Mouse (Mus musculus): ENCODE results near the gene Smim6. TPM values are rescaled to one million over a fixed set of nuclear protein-coding genes. Genes with fewer than 3 reads are reported as not detected.

The Smim6 gene
- polyA plus RNA-seq, 1 experiment from 2014 or later: 11.8 TPM

DNA sequence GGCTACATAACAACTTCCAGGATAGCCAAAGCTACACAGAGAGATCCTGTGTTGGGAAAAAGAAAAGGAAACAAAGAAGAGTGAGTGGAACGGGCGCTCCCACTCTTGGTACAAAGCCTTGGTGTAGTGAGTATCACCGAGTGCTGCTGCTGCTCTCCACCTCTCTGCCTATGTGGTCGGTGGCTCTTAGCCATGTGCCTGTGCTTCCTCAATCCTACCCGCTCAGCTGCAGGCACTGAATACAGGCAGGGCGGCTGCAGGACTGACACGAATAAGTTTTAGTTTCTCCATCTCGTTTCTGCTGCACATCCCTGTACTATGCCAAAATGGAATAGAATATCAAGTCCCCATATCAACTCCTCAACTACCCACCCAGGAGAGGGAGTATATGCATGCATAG lies 17.2 kb downstream of the Smim6 start:
- ATAC-seq (ENCODE audit: low FRiP score, low TSS enrichment): no peak

DNA sequence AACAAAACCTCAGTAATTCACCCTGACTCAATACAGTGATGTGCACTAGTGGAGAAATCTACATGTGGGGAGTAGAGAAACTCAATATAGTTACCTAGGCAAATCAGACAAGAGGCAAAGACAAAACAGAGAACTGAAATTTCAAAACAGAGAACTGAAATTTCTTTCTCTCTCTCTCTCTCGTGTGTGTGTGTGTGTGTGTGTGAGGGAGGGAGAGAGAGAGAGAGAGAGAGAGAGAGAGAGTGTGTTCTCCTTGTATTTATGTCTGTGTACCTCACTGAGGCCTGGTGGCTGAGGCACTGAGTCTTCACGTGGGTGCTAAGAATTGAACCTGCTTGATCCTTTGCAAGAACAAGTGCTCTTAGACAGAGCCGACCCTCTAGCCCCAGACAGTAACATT lies 18.0 kb downstream of the Smim6 start:
- peaks cover 6% of the 10 kb centered on the region for H3K36me3 ChIP-seq (ENCODE audit: insufficient read depth, low read length)
- H3K4me1 ChIP-seq (ENCODE audit: insufficient read depth, low read length): peaks cover 14% of the 10 kb centered on the region
- H3K27me3 ChIP-seq (ENCODE audit: insufficient read depth, low read length): no peaks in the 10 kb centered on the region
- H3K27ac ChIP-seq (ENCODE audit: low read length): no peak overlapping the region
- no peak for ATAC-seq (ENCODE audit: low FRiP score, low TSS enrichment)
- WGBS: 62% methylated on average over 3 of the region's 3 CpGs
- H3K9ac ChIP-seq (replicated peaks; ENCODE audit: low read length): no peak overlapping the region
- no peak overlapping the region for H3K4me3 ChIP-seq (ENCODE audit: low read length)
- H3K9me3 ChIP-seq (ENCODE audit: low read length): no peaks in the 10 kb centered on the region
- no peak overlapping the region for H3K4me2 ChIP-seq (replicated peaks; ENCODE audit: low read depth, low read length)

More for the DNA sequence above, 17.2 kb downstream of the Smim6 start:
- no peaks in the 10 kb centered on the region for H3K9me3 ChIP-seq (ENCODE audit: low read length)
- H3K4me1 ChIP-seq (ENCODE audit: insufficient read depth, low read length): peaks cover 9% of the 10 kb centered on the region
- H3K27me3 ChIP-seq (ENCODE audit: insufficient read depth, low read length): no peaks in the 10 kb centered on the region
- no peak overlapping the region for H3K27ac ChIP-seq (ENCODE audit: low read length)
- no peak overlapping the region for H3K4me2 ChIP-seq (replicated peaks; ENCODE audit: low read depth, low read length)
- H3K36me3 ChIP-seq (ENCODE audit: insufficient read depth, low read length): peaks cover 10% of the 10 kb centered on the region
- WGBS: 93% methylated on average over 8 of the region's 8 CpGs
- H3K9ac ChIP-seq (replicated peaks; ENCODE audit: low read length): no peak overlapping the region
- H3K4me3 ChIP-seq (ENCODE audit: low read length): no peak overlapping the region

GRCm38 (mm10) chr11:115931235-115931634 lies 19.4 kb downstream of the Smim6 start:
- H3K9ac ChIP-seq (replicated peaks; ENCODE audit: low read length): no peak overlapping the region
- peaks cover 14% of the 10 kb centered on the region for H3K4me1 ChIP-seq (ENCODE audit: insufficient read depth, low read length)
- WGBS: 70% methylated on average over 3 of the region's 3 CpGs
- no peak overlapping the region for H3K4me3 ChIP-seq (ENCODE audit: low read length)
- no peak for ATAC-seq (ENCODE audit: low FRiP score, low TSS enrichment)
- peaks cover 6% of the 10 kb centered on the region for H3K36me3 ChIP-seq (ENCODE audit: insufficient read depth, low read length)
- no peaks in the 10 kb centered on the region for H3K27me3 ChIP-seq (ENCODE audit: insufficient read depth, low read length)
- no peak overlapping the region for H3K4me2 ChIP-seq (replicated peaks; ENCODE audit: low read depth, low read length)
- no peak overlapping the region for H3K27ac ChIP-seq (ENCODE audit: low read length)
- H3K9me3 ChIP-seq (ENCODE audit: low read length): no peaks in the 10 kb centered on the region

- no peaks in the 10 kb centered on the region for H3K9me3 ChIP-seq (ENCODE audit: low read length)
- H3K9ac ChIP-seq (replicated peaks; ENCODE audit: low read length): peak within 1 kb of the TSS; percentile 73
- H3K4me2 ChIP-seq (replicated peaks; ENCODE audit: low read depth, low read length): peak within 1 kb of the TSS; percentile 81
- WGBS: under 1% methylated on average over 28 of the region's 28 CpGs
- no peak within 1 kb of the TSS for H3K27ac ChIP-seq (ENCODE audit: low read length)
- H3K4me1 ChIP-seq (ENCODE audit: insufficient read depth, low read length): peaks cover 14% of the 10 kb centered on the region
- H3K36me3 ChIP-seq (ENCODE audit: insufficient read depth, low read length): peaks cover 9% of the 10 kb centered on the region
- H3K27me3 ChIP-seq (ENCODE audit: insufficient read depth, low read length): no peaks in the 10 kb centered on the region
- peak; percentile 99 for ATAC-seq (ENCODE audit: low FRiP score, low TSS enrichment)
- H3K4me3 ChIP-seq (ENCODE audit: low read length): peak within 1 kb of the TSS; percentile 79
These were observed 21.4 kb downstream of the Smim6 start, which contains the start of the genes Sap30bp and Recql5 for GRCm38 (mm10) chr11:115933108-115933746. Sap30bp (plus strand) TSS chr11:115933282. Recql5 (minus strand) TSS chr11:115933477.

GRCm38 (mm10) chr11:115933747-115934110 lies 21.9 kb downstream of the Smim6 start:
- Histone ChIP-seq H3K4me3 (ENCODE audit: low read length) (peak overlapping the region; percentile 79), H3K9ac (replicated peaks; ENCODE audit: low read length) (peak overlapping the region; percentile 73)
- ATAC-seq (ENCODE audit: low FRiP score, low TSS enrichment): peak; percentile 37; the same call in 1 of the 2 replicates

DNA sequence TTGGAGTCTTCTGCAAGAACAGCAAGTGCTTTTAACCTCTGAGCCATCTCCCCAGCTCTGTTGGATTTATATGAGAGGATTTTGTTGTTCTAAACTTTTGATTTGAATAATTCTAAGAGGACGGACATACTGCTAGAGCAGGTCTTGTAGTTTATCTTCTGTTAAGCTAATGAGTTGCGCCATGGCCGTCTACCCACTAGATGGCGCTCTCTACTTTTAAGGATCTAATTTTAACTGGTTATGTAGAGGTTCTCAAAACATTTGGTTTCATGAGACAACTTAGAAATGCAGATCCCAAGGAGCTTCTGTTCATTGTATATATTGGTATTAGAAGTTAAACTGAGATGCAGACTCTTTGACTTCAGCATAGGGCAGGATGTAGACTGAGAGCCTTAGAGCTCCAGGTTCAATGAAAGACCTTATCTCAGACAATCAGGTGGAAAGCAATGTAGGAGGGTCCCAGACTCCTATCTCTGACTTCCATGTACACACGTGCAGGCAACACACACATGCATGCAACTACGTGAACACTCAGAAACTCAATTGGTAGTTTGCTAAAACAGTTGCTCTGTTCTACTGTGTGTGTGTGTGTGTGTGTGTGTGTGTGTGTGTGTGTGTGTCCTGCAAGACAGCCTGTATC lies 28.0 kb downstream of the Smim6 start:
- 0 out of 2 replicates have a peak, but pooled peaks have one; percentile 12 for ATAC-seq (ENCODE audit: low FRiP score, low TSS enrichment)
- Histone ChIP-seq H3K36me3 (ENCODE audit: insufficient read depth, low read length) (peaks cover 31% of the 10 kb centered on the region), H3K4me3 (ENCODE audit: low read length) (no peak overlapping the region), H3K9me3 (ENCODE audit: low read length) (no peaks in the 10 kb centered on the region), H3K4me1 (ENCODE audit: insufficient read depth, low read length) (no peaks in the 10 kb centered on the region), H3K4me2 (replicated peaks; ENCODE audit: low read depth, low read length) (no peak overlapping the region), H3K27me3 (ENCODE audit: insufficient read depth, low read length) (no peaks in the 10 kb centered on the region), H3K9ac (replicated peaks; ENCODE audit: low read length) (no peak overlapping the region), H3K27ac (ENCODE audit: low read length) (no peak overlapping the region)
- 34% methylated on average over 6 of the region's 6 CpGs for whole genome bisulfite sequencing

More at GRCm38 (mm10) chr11:115933747-115934110, 21.9 kb downstream of the Smim6 start:
- Histone ChIP-seq H3K27me3 (ENCODE audit: insufficient read depth, low read length) (no peaks in the 10 kb centered on the region), H3K27ac (ENCODE audit: low read length) (no peak overlapping the region), H3K9me3 (ENCODE audit: low read length) (no peaks in the 10 kb centered on the region), H3K4me2 (replicated peaks; ENCODE audit: low read depth, low read length) (peak overlapping the region; percentile 78), H3K36me3 (ENCODE audit: insufficient read depth, low read length) (peaks cover 11% of the 10 kb centered on the region), H3K4me1 (ENCODE audit: insufficient read depth, low read length) (peaks cover 14% of the 10 kb centered on the region)
- WGBS: under 1% methylated on average over 16 of the region's 16 CpGs

DNA sequence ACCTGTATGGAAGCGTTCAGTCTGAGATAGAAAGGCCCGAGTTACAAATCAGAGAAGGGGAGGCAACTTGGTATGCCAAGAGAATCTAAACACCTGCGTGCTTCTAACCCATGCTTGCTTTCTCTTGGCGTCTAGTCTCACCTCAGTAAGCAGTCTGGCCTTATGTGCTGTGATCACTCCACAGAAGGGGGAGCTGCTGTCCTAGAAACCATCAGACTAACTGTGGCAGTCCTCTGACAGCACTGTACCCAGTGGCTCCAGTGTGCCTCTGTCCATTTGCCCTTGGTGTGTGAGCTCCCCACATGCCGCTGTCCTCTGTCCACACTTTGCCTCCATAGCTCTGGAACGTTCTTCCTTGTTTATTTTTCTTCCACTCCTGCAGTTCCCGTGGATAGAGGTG lies 30.2 kb downstream of the Smim6 start:
- H3K4me1 ChIP-seq (ENCODE audit: insufficient read depth, low read length): no peaks in the 10 kb centered on the region
- ATAC-seq (ENCODE audit: low FRiP score, low TSS enrichment): no peak
- WGBS: 86% methylated on average over 7 of the region's 7 CpGs

DNA sequence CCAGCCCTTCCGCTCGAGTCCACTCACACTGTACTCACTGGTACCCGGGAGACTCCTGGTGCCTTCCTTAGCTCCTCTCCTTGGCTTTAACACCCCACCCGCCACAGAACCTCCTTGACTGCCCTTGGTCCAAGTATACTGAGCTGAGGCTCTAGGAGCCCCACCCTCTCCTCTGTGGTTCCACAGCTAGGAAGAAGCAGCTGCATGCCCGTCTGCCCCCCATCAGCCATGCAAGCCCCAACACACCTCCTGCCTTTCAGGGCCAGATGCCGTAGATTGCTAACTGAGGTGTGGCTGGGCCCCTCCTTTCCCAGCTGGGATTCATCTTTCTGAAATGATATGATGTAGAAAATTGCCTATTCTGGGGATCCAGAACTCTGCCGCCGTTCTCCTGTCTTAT lies 33.4 kb downstream of the Smim6 start:
- no peak overlapping the region for H3K4me3 ChIP-seq (ENCODE audit: low read length)
- H3K9me3 ChIP-seq (ENCODE audit: low read length): no peaks in the 10 kb centered on the region
- no peaks in the 10 kb centered on the region for H3K4me1 ChIP-seq (ENCODE audit: insufficient read depth, low read length)
- WGBS: 93% methylated on average over 8 of the region's 8 CpGs
- H3K4me2 ChIP-seq (replicated peaks; ENCODE audit: low read depth, low read length): no peak overlapping the region
- H3K27ac ChIP-seq (ENCODE audit: low read length): no peak overlapping the region
- H3K36me3 ChIP-seq (ENCODE audit: insufficient read depth, low read length): peaks cover 28% of the 10 kb centered on the region
- no peak overlapping the region for H3K9ac ChIP-seq (replicated peaks; ENCODE audit: low read length)
- ATAC-seq (ENCODE audit: low FRiP score, low TSS enrichment): no peak
- H3K27me3 ChIP-seq (ENCODE audit: insufficient read depth, low read length): no peaks in the 10 kb centered on the region

More for the DNA sequence above, 30.2 kb downstream of the Smim6 start:
- Histone ChIP-seq H3K4me3 (ENCODE audit: low read length) (no peak overlapping the region), H3K27ac (ENCODE audit: low read length) (no peak overlapping the region), H3K9me3 (ENCODE audit: low read length) (no peaks in the 10 kb centered on the region), H3K27me3 (ENCODE audit: insufficient read depth, low read length) (no peaks in the 10 kb centered on the region), H3K36me3 (ENCODE audit: insufficient read depth, low read length) (peaks cover 37% of the 10 kb centered on the region), H3K4me2 (replicated peaks; ENCODE audit: low read depth, low read length) (no peak overlapping the region), H3K9ac (replicated peaks; ENCODE audit: low read length) (no peak overlapping the region)

- no peak overlapping the region for H3K4me3 ChIP-seq (ENCODE audit: low read length)
- ATAC-seq (ENCODE audit: low FRiP score, low TSS enrichment): no peak
- H3K9me3 ChIP-seq (ENCODE audit: low read length): no peaks in the 10 kb centered on the region
- H3K4me1 ChIP-seq (ENCODE audit: insufficient read depth, low read length): no peaks in the 10 kb centered on the region
- peak overlapping the region; percentile 37; the same call in 1 of the 2 replicates for H3K27ac ChIP-seq (ENCODE audit: low read length)
- no peaks in the 10 kb centered on the region for H3K27me3 ChIP-seq (ENCODE audit: insufficient read depth, low read length)
- peaks cover 34% of the 10 kb centered on the region for H3K36me3 ChIP-seq (ENCODE audit: insufficient read depth, low read length)
- no peak overlapping the region for H3K4me2 ChIP-seq (replicated peaks; ENCODE audit: low read depth, low read length)
- no peak overlapping the region for H3K9ac ChIP-seq (replicated peaks; ENCODE audit: low read length)
- WGBS: 79% methylated on average over 9 of the region's 9 CpGs
These were observed 34.5 kb downstream of the Smim6 start for GRCm38 (mm10) chr11:115946221-115946828.

DNA sequence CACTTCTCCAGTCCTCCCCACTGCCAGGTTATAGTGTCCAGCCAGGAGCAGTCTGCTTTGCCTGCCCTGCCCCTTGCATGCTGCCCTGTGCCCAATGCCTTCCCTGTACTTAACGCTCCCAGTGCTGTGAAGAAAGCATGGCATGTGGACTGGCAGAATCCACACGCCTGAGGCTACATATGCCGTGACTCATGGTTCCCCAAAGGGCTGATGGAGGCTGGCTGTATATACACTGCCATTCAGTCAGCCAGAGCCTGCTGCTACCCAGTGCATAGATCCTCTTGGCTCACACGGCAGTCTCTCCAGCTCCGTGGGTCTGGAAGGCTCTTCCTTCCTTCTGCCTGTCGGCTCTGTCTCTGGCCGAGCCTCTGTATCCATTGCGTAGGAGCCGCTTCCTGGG lies 36.5 kb downstream of the Smim6 start:
- ATAC-seq (ENCODE audit: low FRiP score, low TSS enrichment): no peak
- 91% methylated on average over 9 of the region's 9 CpGs for WGBS
- H3K36me3 ChIP-seq (ENCODE audit: insufficient read depth, low read length): peaks cover 43% of the 10 kb centered on the region

More for the DNA sequence above, 36.5 kb downstream of the Smim6 start:
- Histone ChIP-seq H3K4me3 (ENCODE audit: low read length) (no peak overlapping the region), H3K9ac (replicated peaks; ENCODE audit: low read length) (no peak overlapping the region), H3K27ac (ENCODE audit: low read length) (no peak overlapping the region), H3K9me3 (ENCODE audit: low read length) (no peaks in the 10 kb centered on the region), H3K27me3 (ENCODE audit: insufficient read depth, low read length) (no peaks in the 10 kb centered on the region), H3K4me2 (replicated peaks; ENCODE audit: low read depth, low read length) (no peak overlapping the region), H3K4me1 (ENCODE audit: insufficient read depth, low read length) (no peaks in the 10 kb centered on the region)

Data from kidney, embryonic 16.5 days (tissue).